Mouse (Mus musculus): ENCODE measurements around the gene Nme3.
"Not testable (repeated sequence)": the region's sequence is repeated elsewhere in the genome, so short reads cannot be mapped to it uniquely, and the experiment has no call there.

The Nme3 gene

DNA sequence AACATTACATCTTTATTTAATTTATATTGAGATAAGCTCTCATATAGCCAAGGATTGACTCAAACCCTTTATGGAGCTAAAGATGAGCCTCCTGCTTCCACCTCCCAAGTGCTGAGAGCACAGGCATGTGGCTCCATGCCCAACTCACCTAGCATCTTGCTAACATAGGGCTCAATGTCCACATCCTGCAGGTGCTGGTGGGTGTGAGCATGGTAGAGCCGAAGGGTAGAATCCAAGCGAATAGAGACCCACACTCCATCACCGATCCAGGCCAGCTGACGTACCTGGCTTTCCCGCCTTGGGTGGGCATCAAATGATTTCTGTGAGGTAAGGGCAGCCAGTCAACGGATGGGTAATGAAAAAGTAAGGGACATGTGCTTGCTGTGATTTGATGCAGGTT, 3.7 kb downstream of the Nme3 start:
- peak; percentile 11 for DNase-seq

DNA sequence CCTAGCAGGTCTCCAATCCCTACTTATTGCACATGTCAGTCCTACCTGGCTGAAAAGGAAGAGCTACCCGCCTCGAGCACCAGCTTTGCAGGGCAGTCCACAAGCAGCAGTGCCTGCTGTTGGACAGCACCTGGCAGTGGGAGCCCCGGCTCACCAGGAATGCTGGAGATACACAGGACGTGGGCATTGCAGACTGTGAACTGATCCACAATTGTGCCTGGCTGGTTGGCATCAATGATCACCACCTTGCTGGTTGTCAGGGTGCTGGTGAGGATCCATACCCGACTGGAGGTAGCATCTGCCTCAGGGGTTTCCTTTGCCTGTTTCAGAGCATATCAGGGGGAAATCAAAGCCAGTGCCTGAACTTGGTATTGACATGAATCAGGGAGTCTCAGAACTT, 5.8 kb downstream of the Nme3 start:
- DNase-seq = no peak

GRCm38 (mm10) chr17:24902671-24903474, 6.6 kb downstream of the Nme3 start:
- DNase-seq = peak; percentile 65

- no peak for DNase-seq
These were observed 7.5 kb downstream of the Nme3 start for GRCm38 (mm10) chr17:24903767-24904166.

- no peak for DNase-seq
These were observed 11.3 kb downstream of the Nme3 start for GRCm38 (mm10) chr17:24907591-24907990.

DNA sequence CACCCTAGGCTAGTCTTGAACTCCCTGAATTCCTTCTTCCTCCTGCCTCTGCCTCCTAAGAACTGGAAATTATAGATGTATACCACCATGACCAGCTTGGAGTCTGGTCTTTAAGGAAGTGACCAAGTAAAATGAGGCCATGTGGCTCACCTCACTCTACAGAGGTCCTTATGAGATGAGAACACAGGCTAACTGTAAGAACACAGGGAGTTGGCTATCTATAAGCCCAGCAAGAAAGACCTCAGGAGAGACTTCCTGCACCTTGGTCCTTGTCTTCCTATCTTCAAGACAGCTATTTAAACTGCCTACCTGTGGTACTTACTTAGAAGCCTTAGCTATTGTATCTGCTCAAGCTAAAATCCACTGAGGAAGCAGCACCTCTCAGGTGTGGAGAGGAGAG, 17.7 kb downstream of the Nme3 start:
- no peak for DNase-seq

DNA sequence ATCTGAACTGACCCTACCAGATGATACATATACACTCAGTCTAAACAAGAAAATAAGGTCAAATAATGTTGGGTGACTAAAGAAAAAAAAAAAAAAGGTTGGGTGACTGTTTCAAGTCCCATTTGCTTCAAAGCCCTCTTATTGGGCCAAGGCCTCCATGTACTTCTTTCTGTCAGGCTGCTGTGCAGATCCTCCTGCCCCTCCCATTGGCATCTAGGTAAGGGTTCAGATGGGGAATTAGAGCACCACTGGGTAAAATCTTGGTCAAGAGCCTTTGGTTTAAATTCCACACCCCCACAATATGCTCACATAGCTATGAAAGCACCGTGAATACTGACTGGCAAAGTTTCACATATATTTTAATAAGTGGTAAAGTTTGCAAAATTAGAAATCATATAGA, 26.9 kb downstream of the Nme3 start:
- no peak for DNase-seq

GRCm38 (mm10) chr17:24929506-24929905, 33.2 kb downstream of the Nme3 start:
- DNase-seq = no peak

GRCm38 (mm10) chr17:24932431-24932830, 36.1 kb downstream of the Nme3 start:
- no peak for DNase-seq

- no peak for DNase-seq
These were observed 36.9 kb downstream of the Nme3 start for GRCm38 (mm10) chr17:24933163-24933562.

GRCm38 (mm10) chr17:24934926-24935325, 38.6 kb downstream of the Nme3 start:
- DNase-seq = no peak

DNA sequence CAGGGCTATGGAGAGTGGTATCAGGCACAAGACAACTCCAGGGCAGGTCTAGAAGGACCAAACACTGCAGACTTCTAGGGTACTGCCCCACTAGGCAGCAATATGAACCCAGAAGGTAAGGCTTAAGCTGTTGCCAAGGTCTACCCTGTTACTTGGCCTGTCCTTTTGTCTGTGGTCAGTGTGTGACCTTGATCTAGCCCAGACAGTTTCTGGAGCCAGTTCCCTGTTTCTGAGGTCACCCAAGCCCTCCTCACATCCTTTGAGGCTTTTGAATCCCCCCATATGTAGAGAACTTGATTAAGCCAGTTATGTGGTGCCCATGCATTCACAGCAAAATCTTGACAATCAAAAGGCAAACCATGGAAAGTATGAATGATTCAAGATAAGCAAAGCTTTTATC, 39.4 kb downstream of the Nme3 start:
- DNase-seq = no peak

DNA sequence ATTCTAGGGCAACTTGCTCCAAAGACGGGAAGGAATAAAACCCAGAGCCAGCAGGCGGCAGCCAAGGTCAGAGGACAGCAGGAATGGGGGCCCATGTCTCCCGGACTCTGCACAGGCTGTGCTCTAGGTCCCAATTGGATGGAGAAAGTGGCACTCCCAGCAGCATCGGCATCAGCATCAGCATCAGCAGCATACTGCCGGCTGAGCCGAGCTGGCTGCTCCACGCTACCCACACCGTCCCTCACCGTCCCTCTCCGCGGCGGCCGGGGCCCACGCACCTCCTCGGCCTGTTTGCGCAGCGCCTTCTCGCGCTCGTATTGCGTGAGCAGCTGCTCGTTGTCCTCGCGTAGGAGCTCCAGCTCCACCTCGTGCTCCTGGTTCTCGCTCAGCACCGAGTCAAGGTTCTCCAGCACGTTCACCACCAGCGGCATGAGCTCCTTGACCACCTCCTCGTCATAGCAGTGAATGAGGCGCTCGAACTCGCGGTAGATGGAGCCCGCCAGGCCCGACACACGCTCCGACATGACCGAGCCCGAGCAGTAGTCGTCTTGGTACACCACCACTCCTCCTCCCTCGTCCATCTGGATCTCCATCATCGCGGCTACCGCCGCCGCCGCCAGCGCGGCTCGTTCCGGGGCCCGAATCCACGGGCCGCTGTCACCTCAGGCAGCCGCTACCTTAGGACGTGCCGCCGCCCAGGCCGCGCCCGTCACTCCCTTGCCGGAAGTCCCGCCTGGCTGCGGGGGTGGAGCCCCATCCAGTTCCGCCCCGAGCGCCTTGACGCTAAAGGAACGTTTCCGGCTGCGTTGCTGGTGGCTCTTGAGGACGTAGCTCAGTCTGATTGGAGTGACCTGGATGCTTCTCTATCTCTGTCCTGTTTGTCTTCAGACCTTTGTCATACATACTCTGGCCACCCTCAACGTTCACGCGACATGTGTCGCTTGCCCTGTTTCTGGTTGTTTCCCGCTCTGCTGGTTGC, 40.2 kb downstream of the Nme3 start, which contains the start of gene Mapk8ip3:
Gene Mapk8ip3, minus strand, starts transcription at position 719 of the 979 bp plus-strand sequence.
- DNase-seq = peak; percentile 97

DNA sequence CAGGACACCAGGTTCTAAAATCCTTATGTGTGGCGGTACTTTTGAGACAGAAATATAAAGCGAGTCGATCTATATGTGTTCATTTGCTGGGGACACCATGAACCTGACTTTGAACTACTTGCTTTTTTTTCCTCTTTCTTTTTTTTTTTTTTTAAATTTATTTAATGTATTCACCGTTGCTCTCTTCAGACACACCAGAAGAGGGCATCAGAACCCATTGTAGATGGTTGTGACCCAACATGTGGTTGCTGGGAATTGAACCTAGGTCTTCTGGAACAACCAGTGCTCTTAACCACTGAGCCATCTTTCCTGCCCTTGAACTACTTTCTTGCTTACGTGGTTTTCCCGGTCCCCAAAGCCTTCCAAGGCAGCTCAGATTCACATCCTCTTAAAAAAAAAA, 41.0 kb downstream of the Nme3 start:
- no peak for DNase-seq

DNA sequence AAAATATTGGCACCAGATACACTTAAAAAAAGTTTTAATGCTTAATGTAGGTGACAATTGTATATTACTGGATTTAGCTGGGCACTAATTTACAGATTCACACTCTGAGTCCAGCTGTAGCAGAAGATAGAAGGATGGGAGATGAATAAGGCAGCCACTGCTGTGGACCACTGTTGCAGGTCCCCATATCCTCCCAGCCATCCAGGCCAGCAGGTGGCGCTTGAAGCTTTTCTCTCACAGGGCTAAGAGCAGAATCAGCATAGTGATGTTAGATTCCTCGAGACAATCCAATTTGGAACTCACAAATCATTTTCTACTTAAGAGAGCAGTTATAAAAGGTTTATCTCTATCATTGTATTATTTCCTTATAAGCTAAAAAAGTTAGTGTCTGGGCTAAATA, 46.2 kb downstream of the Nme3 start:
- DNase-seq = peak; percentile 73

- DNase-seq = no peak
These were observed 46.7 kb downstream of the Nme3 start for GRCm38 (mm10) chr17:24943036-24943435.

- not testable (repeated sequence) for DNase-seq
These were observed 47.3 kb downstream of the Nme3 start for GRCm38 (mm10) chr17:24943589-24943988.

Measured in kidney, postnatal 10 days (tissue).